Mouse (Mus musculus): ENCODE results near the gene Zfr. TPM values are rescaled to one million over a fixed set of nuclear protein-coding genes. Genes with fewer than 3 reads are reported as not detected.
"Not testable (repeated sequence)": the region's sequence is repeated elsewhere in the genome, so short reads cannot be mapped to it uniquely, and the experiment has no call there.

The Zfr gene
- polyA plus RNA-seq, 1 experiment from 2014 or later = 52.9 TPM

DNA sequence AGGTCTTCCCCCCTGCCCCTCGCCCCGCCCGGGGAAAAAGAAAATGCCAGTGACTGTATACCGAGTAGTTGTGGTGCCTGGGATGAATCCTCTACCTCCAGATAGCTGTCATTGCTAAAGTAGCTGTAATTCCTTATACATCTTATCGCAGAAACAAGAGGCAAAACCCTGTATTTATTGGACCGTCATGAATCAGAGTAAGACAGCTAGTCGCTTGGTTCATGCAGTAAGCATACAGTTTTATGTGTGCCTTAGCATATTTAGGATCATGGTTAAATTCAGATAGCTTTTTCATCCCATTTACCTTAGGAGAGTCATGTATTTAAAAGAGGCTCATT lies 1.5 kb downstream of the Zfr start:
- Histone ChIP-seq H3K36me3 (ENCODE audit: control insufficient read depth, insufficient read depth, low read length) (no peaks in the 10 kb centered on the region), H3K4me1 (replicated peaks; ENCODE audit: control insufficient read depth, insufficient read depth) (no peaks in the 10 kb centered on the region), H3K4me2 (replicated peaks; ENCODE audit: low read depth) (peak overlapping the region; percentile 74), H3K4me3 (ENCODE audit: low read depth, low read length) (peak overlapping the region; percentile 98), H3K9ac (ENCODE audit: low read length) (peak overlapping the region; percentile 99), H3K9me3 (ENCODE audit: control insufficient read depth, low read length) (no peaks in the 10 kb centered on the region), H3K27me3 (ENCODE audit: control insufficient read depth, insufficient read depth, low read length) (no peaks in the 10 kb centered on the region), H3K27ac (replicated peaks) (peak overlapping the region; percentile 97)
- ATAC-seq (ENCODE audit: low FRiP score, low TSS enrichment) (no peak), DNase-seq (ENCODE audit: low spot score) (no peak)
- WGBS = 5% methylated on average over 7 of the region's 7 CpGs
- no peak for TF ChIP-seq CTCF (IDR thresholded peaks at IDR 0.05; ENCODE audit: low read depth)
- TF ChIP-seq EP300 (optimal IDR thresholded peaks at IDR 0.05) = no peak

DNA sequence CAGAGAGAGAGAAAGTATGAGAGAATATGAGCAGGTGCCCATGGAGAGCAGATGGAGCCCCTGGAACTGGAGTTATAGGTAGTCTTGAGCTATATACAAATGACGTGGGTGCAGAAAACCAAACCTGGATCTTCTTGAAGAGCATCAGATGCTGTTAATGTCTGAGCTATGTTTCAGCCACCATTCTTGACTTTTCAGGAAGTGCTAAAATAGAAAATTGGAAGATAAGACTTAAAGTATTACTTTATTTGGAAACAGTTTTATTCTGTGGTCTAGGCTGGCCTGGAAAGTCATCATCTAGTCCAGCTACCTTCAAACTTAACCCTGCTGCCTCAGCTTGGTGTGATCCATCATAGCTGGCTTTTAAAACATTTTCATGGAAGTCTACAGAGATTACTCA lies 7.3 kb downstream of the Zfr start:
- Histone ChIP-seq H3K4me1 (replicated peaks; ENCODE audit: control insufficient read depth, insufficient read depth) (no peaks in the 10 kb centered on the region), H3K4me3 (ENCODE audit: low read depth, low read length) (no peak overlapping the region), H3K4me2 (replicated peaks; ENCODE audit: low read depth) (no peak overlapping the region), H3K36me3 (ENCODE audit: control insufficient read depth, insufficient read depth, low read length) (no peaks in the 10 kb centered on the region), H3K9ac (ENCODE audit: low read length) (no peak overlapping the region), H3K27ac (replicated peaks) (no peak overlapping the region), H3K9me3 (ENCODE audit: control insufficient read depth, low read length) (no peaks in the 10 kb centered on the region), H3K27me3 (ENCODE audit: control insufficient read depth, insufficient read depth, low read length) (no peaks in the 10 kb centered on the region)
- ATAC-seq (ENCODE audit: low FRiP score, low TSS enrichment) = no peak
- 85% methylated on average over 1 of the region's 1 CpGs for WGBS
- no peak for TF ChIP-seq EP300 (optimal IDR thresholded peaks at IDR 0.05)
- no peak for TF ChIP-seq CTCF (IDR thresholded peaks at IDR 0.05; ENCODE audit: low read depth)
- no peak for DNase-seq (ENCODE audit: low spot score)

DNA sequence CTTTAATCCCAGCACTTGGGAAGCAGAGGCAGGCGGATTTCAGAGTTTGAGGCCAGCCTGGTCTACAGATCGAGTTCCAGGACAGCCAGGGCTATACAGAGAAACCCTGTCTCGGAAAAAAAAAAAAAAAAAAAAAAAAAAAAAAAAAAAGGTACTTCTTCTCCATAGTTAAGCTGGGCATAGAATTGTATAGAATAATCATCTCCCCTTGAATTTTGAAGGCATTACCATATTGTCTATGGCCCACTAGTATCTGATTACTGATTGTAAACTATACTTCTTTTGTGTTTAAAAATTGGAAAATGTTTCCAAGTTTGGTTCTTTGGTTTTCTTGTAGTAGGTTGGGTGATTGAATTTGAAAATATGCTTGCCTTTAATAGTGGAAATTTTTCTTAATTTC lies 13.2 kb downstream of the Zfr start:
- 100% methylated on average over 3 of the region's 3 CpGs for WGBS
- not testable (repeated sequence) for H3K4me1 ChIP-seq (replicated peaks; ENCODE audit: control insufficient read depth, insufficient read depth); H3K27me3 ChIP-seq (ENCODE audit: control insufficient read depth, insufficient read depth, low read length); DNase-seq (ENCODE audit: low spot score); ATAC-seq (ENCODE audit: low FRiP score, low TSS enrichment); H3K36me3 ChIP-seq (ENCODE audit: control insufficient read depth, insufficient read depth, low read length); H3K4me2 ChIP-seq (replicated peaks; ENCODE audit: low read depth); H3K9me3 ChIP-seq (ENCODE audit: control insufficient read depth, low read length); H3K9ac ChIP-seq (ENCODE audit: low read length); H3K4me3 ChIP-seq (ENCODE audit: low read depth, low read length); H3K27ac ChIP-seq (replicated peaks)

DNA sequence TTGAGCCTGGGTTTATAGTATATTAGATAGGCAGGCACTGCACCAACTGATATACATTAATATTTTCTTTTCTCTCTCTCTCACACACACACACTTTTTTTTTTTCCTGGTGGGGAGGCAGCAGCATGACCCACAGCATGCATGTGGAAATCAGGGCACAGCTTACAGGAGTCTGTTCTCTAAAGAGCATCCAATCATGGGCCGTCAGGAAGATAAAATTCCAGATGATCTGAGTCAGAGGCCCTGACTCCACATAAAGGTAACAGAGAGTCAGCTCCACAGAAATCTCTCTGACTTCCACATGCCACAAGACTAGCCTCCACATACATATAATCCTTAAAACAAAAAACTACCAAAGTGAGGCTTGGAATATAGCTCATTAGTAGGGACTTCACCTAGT lies 16.9 kb downstream of the Zfr start:
- Histone ChIP-seq H3K4me2 (replicated peaks; ENCODE audit: low read depth) (no peak overlapping the region), H3K27me3 (ENCODE audit: control insufficient read depth, insufficient read depth, low read length) (no peaks in the 10 kb centered on the region), H3K9me3 (ENCODE audit: control insufficient read depth, low read length) (no peaks in the 10 kb centered on the region), H3K27ac (replicated peaks) (no peak overlapping the region), H3K36me3 (ENCODE audit: control insufficient read depth, insufficient read depth, low read length) (no peaks in the 10 kb centered on the region), H3K4me3 (ENCODE audit: low read depth, low read length) (no peak overlapping the region), H3K9ac (ENCODE audit: low read length) (no peak overlapping the region), H3K4me1 (replicated peaks; ENCODE audit: control insufficient read depth, insufficient read depth) (no peaks in the 10 kb centered on the region)
- WGBS = 41% methylated on average over 1 of the region's 1 CpGs
- no peak for DNase-seq (ENCODE audit: low spot score)
- peak; percentile 64; the same call in 1 of the 2 replicates for ATAC-seq (ENCODE audit: low FRiP score, low TSS enrichment)
- no peak for TF ChIP-seq EP300 (optimal IDR thresholded peaks at IDR 0.05)
- no peak for TF ChIP-seq CTCF (IDR thresholded peaks at IDR 0.05; ENCODE audit: low read depth)

DNA sequence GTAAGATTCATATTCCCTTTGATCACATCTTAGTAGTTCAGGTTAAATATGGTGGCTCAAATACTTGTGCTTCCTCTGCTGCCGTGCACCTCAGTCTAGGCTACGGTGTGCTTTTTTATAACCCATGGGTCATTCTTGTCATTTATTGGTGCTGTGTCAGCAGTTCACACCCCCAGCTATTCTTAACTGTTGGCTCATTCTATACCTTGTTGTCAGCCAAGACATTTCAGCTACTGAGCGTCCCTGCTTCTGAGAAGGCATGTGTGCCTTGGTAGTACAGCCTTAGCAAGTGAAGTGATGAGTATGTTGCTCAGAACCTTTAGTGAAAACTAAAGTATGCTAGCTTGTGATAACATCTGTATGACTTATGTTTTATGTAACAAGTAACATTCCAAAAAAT lies 17.7 kb downstream of the Zfr start:
- no peaks in the 10 kb centered on the region for H3K36me3 ChIP-seq (ENCODE audit: control insufficient read depth, insufficient read depth, low read length)
- ATAC-seq (ENCODE audit: low FRiP score, low TSS enrichment) = no peak
- no peak overlapping the region for H3K4me2 ChIP-seq (replicated peaks; ENCODE audit: low read depth)
- no peaks in the 10 kb centered on the region for H3K4me1 ChIP-seq (replicated peaks; ENCODE audit: control insufficient read depth, insufficient read depth)
- no peaks in the 10 kb centered on the region for H3K9me3 ChIP-seq (ENCODE audit: control insufficient read depth, low read length)
- DNase-seq (ENCODE audit: low spot score) = no peak
- H3K4me3 ChIP-seq (ENCODE audit: low read depth, low read length) = no peak overlapping the region
- 34% methylated on average over 3 of the region's 3 CpGs for WGBS
- TF ChIP-seq CTCF (IDR thresholded peaks at IDR 0.05; ENCODE audit: low read depth) (no peak), EP300 (optimal IDR thresholded peaks at IDR 0.05) (no peak)
- H3K9ac ChIP-seq (ENCODE audit: low read length) = no peak overlapping the region
- H3K27ac ChIP-seq (replicated peaks) = no peak overlapping the region
- H3K27me3 ChIP-seq (ENCODE audit: control insufficient read depth, insufficient read depth, low read length) = no peaks in the 10 kb centered on the region

DNA sequence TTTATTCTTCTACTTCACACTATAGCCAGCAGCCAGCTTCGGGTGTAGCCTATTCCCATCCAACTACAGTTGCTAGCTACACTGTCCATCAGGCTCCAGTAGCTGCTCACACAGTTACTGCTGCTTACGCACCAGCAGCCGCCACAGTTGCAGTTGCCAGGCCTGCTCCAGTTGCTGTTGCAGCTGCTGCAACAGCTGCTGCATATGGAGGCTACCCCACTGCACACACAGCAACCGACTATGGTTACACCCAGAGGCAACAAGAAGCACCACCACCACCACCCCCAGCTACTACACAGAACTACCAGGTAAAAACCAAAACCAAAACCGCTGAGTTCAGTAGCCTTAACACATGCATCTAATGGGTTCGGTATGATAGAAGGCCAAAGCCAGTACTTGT lies 18.7 kb downstream of the Zfr start:
- no peak overlapping the region for H3K27ac ChIP-seq (replicated peaks)
- no peak overlapping the region for H3K4me2 ChIP-seq (replicated peaks; ENCODE audit: low read depth)
- no peaks in the 10 kb centered on the region for H3K27me3 ChIP-seq (ENCODE audit: control insufficient read depth, insufficient read depth, low read length)
- H3K4me1 ChIP-seq (replicated peaks; ENCODE audit: control insufficient read depth, insufficient read depth) = no peaks in the 10 kb centered on the region
- H3K36me3 ChIP-seq (ENCODE audit: control insufficient read depth, insufficient read depth, low read length) = no peaks in the 10 kb centered on the region
- no peak overlapping the region for H3K9ac ChIP-seq (ENCODE audit: low read length)
- no peak overlapping the region for H3K4me3 ChIP-seq (ENCODE audit: low read depth, low read length)
- TF ChIP-seq EP300 (optimal IDR thresholded peaks at IDR 0.05) = no peak
- no peak for TF ChIP-seq CTCF (IDR thresholded peaks at IDR 0.05; ENCODE audit: low read depth)
- DNase-seq (ENCODE audit: low spot score) = no peak
- no peak for ATAC-seq (ENCODE audit: low FRiP score, low TSS enrichment)
- WGBS = 86% methylated on average over 6 of the region's 6 CpGs
- H3K9me3 ChIP-seq (ENCODE audit: control insufficient read depth, low read length) = no peaks in the 10 kb centered on the region
